Mouse (Mus musculus) cortical plate, adult 2 months (tissue): ENCODE data around the gene Pnp2. TPM values are rescaled to one million over a fixed set of nuclear protein-coding genes. Genes with fewer than 3 reads are reported as not detected.

Experiments used
- H3K27ac ChIP-seq: fragments of 200-500 bp; 2 replicates; pipeline ENCODE4 v1.5.1; 2012; ENCODE audit warnings: low read length, control low read depth, inconsistent platforms; ENCODE audit not compliant: insufficient read depth
- H3K4me1 ChIP-seq: fragments of 200-500 bp; 2 replicates; pipeline ENCODE4 v1.6.1; 2011; ENCODE audit warnings: low read length; ENCODE audit not compliant: control insufficient read depth, insufficient read depth
- H3K4me3 ChIP-seq: fragments of 200-500 bp; 2 replicates; pipeline ENCODE4 v1.5.1; 2011; ENCODE audit warnings: mild to moderate bottlenecking, low read length, control low read depth; ENCODE audit not compliant: insufficient read depth
- CTCF ChIP-seq: fragments of 200-500 bp; IDR thresholded peaks from 2 replicates; pipeline ENCODE4 v1.5.1; 2011; ENCODE audit warnings: mild to moderate bottlenecking, control low read depth, low read length; ENCODE audit not compliant: insufficient read depth; ENCODE audit errors: extremely low read depth
- POLR2A ChIP-seq: fragments of 200-500 bp; IDR thresholded peaks from 2 replicates; pipeline ENCODE4 v1.6.1; 2011; ENCODE audit warnings: mild to moderate bottlenecking, low read length, control low read depth; ENCODE audit not compliant: insufficient read depth; ENCODE audit errors: extremely low read depth
- polyA plus RNA-seq: library from polyadenylated mRNA; depleted of rRNA; stranded (reverse); fragments of >200 nt; gene quantifications from 2 replicates; pipeline ENCODE4 v1.2.3, GENCODE M21; 2012; rRNA removed

Pnp2 gene
- polyA plus RNA-seq, 1 experiment, result 1.4 TPM

DNA sequence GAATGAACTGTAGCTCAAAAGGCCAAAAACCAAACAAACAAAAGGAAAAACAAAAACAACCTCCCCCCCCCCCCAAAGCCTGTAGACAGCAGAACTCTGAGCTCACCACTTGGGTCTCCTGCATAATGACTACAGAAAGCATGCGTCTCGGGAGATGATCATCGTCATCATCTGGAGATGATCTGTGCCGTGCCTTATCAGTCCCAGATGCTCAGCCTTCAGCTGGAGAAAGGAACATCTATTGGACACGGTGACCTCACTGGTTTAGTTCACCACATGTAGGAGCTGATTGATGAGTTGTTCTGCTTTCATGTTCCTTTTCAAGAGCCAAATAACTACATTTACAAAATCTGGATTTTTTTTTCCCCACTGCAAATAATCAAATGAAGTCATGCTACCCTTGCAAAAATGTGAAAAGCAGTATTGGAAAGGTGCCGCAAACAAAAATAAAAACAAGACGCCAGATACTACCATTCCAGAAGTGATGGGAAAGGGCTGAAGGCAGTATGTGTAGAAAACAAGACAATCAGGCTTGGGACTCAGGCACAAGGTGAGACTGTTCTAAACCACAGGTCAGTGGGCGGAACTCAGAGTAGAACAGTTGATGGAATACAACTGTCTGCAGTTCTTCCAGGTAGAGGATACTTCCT is 51.5 kb downstream of the Pnp2 start, which contains the start of gene Rnase10:
Gene Rnase10 (plus strand): TSS at position 600 of the 650 bp plus-strand sequence.
- Histone ChIP-seq H3K27ac (peak within 1 kb of the TSS; percentile 66; the same call in 1 of the 2 replicates), H3K4me3 (no peak within 1 kb of the TSS), H3K4me1 (peaks cover 2% of the 10 kb centered on the region; the same call in 1 of the 2 replicates)
- TF ChIP-seq CTCF (no peak), POLR2A (no peak)

DNA sequence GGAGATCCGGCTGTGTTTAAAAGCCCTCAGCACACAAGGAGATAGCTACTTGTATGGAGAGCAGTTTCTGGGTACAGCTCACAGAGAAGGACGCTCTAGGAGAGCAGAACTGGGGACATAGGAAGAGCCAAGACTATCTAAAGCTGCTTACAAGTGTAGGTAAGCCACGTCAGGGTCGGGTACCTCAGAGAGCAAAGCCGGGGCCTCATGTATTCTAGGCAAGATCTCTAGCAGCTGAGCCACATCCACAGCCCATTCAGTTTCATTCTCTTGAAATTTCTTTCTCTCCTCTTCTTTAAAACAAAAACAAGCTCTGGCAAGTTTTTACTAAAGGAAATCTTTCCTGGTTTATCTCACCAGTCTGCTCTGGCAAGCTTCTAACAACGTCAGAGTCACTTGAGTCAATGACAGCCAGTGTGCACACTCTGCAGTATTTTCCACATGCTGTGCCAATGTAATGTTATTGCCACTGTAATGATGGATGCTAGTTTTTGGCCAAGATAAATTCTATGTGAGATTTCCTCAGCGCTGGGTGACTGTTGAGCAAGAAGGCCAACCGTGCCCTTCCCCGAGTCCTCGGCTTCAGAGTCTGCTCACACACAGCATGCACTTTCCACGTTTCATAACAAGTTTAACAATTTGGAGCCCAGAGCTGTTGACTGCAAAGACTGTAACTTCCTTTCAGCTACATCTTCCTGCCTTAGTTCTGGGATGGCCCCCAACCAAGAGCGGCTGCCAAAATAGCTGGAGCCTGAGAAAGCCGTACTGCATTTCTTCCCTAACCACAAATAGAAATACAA is 52.3 kb downstream of the Pnp2 start:
- Histone ChIP-seq H3K27ac (peak overlapping the region; percentile 66; the same call in 1 of the 2 replicates), H3K4me1 (peaks cover 2% of the 10 kb centered on the region; the same call in 1 of the 2 replicates), H3K4me3 (no peak overlapping the region)
- TF ChIP-seq POLR2A (no peak), CTCF (no peak)

DNA sequence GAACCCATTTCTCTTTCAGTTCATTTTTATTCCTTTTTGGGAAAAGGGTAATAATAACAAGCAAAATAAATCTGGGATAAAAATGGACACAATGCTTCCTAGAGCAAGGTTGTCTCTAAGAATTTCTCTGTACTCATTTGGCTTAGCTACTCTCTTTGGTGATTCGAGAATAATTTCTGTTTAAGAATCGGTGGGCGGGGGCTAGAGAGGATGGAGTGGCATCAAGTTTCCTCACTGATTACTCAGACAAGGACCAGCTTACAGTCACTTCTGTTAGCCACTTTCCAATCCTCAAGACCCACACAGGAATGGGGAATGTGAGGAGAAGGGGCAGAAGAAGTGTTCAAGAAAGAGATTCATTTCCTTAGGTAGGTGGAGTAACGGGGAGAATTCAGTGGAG is 53.0 kb downstream of the Pnp2 start:
- Histone ChIP-seq H3K4me1 (peaks cover 2% of the 10 kb centered on the region; the same call in 1 of the 2 replicates), H3K4me3 (no peak overlapping the region), H3K27ac (peak overlapping the region; percentile 15; the same call in 1 of the 2 replicates)
- TF ChIP-seq CTCF (no peak), POLR2A (no peak)

DNA sequence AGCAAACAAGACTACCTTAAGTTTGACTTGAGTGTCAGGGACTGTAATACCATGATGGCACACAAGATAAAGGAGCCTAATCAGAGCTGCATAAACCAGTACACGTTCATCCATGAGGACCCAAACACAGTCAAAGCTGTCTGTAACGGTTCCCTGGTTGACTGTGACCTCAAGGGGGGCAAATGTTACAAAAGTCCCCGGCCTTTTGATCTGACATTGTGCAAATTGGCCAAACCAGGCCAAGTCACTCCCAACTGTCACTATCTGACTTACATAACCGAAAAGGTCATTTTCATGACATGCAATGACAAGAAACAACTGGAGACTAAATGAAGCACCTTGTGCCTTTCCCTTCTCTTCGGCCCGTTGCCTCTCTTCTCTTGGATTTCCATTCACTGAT is 53.8 kb downstream of the Pnp2 start:
- TF ChIP-seq POLR2A, result no peak
- no peak for TF ChIP-seq CTCF
- Histone ChIP-seq H3K4me3 (no peak overlapping the region), H3K4me1 (peaks cover 2% of the 10 kb centered on the region; the same call in 1 of the 2 replicates), H3K27ac (no peak overlapping the region; the same call in 1 of the 2 replicates)

Other genes with a start within 250 kb of the Pnp2 start
- not detected in 2 replicates for gene Olfr748, start 248.6 kb upstream of the Pnp2 start, polyA plus RNA-seq
- gene Olfr749, start 210.9 kb upstream of the Pnp2 start, polyA plus RNA-seq, result not detected in 2 replicates
- gene Ttc5, start 170.5 kb upstream of the Pnp2 start, polyA plus RNA-seq, result 59.4 and 63.3 TPM in 2 replicates
- gene Ccnb1ip1, start 148.3 kb upstream of the Pnp2 start, polyA plus RNA-seq, result not detected in 2 replicates
- 49.2 and 58.6 TPM in 2 replicates for gene Parp2, start 148.2 kb upstream of the Pnp2 start, polyA plus RNA-seq
- gene Tep1, start 85.4 kb upstream of the Pnp2 start, polyA plus RNA-seq, result 4.4 and 4.6 TPM in 2 replicates
- gene Klhl33, start 58.5 kb upstream of the Pnp2 start, polyA plus RNA-seq, result 4.1 and 5.1 TPM in 2 replicates
- gene Osgep, start 31.1 kb upstream of the Pnp2 start, polyA plus RNA-seq, result 61.2 and 62.6 TPM in 2 replicates
- gene Apex1, start 31.0 kb upstream of the Pnp2 start, polyA plus RNA-seq, result 57.6 and 62.4 TPM in 2 replicates
- gene Pip4p1, start 25.1 kb upstream of the Pnp2 start, polyA plus RNA-seq, result 169 and 177 TPM in 2 replicates
- gene Pnp, start 24.9 kb upstream of the Pnp2 start, polyA plus RNA-seq, result 29.3 and 31.3 TPM in 2 replicates
- 24.8 and 28.5 TPM in 2 replicates for gene Gm49342, start 11.5 kb upstream of the Pnp2 start, polyA plus RNA-seq
- 0.08 and 0.19 TPM in 2 replicates for gene Rnase10, start 51.8 kb downstream of the Pnp2 start, polyA plus RNA-seq
- 0.08 TPM in 1 of 2 replicates, not detected in the other for gene Rnase9, start 85.9 kb downstream of the Pnp2 start, polyA plus RNA-seq
- not detected in 2 replicates for gene Rnase11, start 94.2 kb downstream of the Pnp2 start, polyA plus RNA-seq
- 0.30 TPM in 1 of 2 replicates, not detected in the other for gene Rnase12, start 101.7 kb downstream of the Pnp2 start, polyA plus RNA-seq
- gene Olfr750, start 118.4 kb downstream of the Pnp2 start, polyA plus RNA-seq, result not detected in 2 replicates
- gene Rnase4, start 135.1 kb downstream of the Pnp2 start, polyA plus RNA-seq, result 31.6 and 34.1 TPM in 2 replicates
- 6.9 and 8.1 TPM in 2 replicates for gene Ang, start 135.2 kb downstream of the Pnp2 start, polyA plus RNA-seq
- not detected in 2 replicates for gene Eddm3b, start 158.4 kb downstream of the Pnp2 start, polyA plus RNA-seq
- gene Rnase6, start 167.9 kb downstream of the Pnp2 start, polyA plus RNA-seq, result 0.50 and 0.68 TPM in 2 replicates
- 2.2 and 2.4 TPM in 2 replicates for gene Rnase1, start 190.8 kb downstream of the Pnp2 start, polyA plus RNA-seq
- not detected in 2 replicates for gene Rnase2b, start 206.3 kb downstream of the Pnp2 start, polyA plus RNA-seq
- not detected in 2 replicates for gene Ang2, start 243.2 kb downstream of the Pnp2 start, polyA plus RNA-seq
- gene Ear14, start 247.4 kb downstream of the Pnp2 start, polyA plus RNA-seq, result not detected in 2 replicates